Mouse (Mus musculus): Measurements from ENCODE around the gene Ppp1r35.

- TF ChIP-seq EP300 (IDR thresholded peaks at IDR 0.05; ENCODE audit: low read depth) (no peak), CTCF (IDR thresholded peaks at IDR 0.05; ENCODE audit: low read depth) (no peak)
These were observed 4.3 kb downstream of the Ppp1r35 start for GRCm38 (mm10) chr5:137782776-137783522.
